Mouse (Mus musculus): ENCODE measurements at regions not wholly inside any gene's neighbourhood (a gene's known extent, or its start where the extent isn't known, plus 50 kb on each side); places are given as distances from the start of the nearest gene placed in this dataset.

DNA sequence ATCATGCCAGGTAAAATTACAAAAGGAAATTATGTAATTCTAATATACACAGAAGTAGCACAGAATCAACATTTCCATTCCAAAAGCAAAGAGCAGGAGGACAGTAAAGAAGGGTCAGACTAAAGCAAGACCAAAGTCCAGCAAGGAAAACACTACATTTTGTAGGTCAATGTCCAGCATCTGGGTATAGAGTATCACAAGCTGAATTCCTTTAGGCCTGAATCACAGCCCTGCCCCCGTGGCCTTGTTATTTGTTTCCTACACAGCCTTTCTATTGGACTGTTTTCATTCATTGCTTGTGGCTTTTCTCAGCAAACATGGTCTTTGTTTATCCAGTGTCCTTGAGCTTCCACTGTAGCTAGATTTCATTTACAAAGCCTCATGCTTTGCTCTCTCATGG is 60.4 kb upstream of the Bod1l start:
- no peaks in the 10 kb centered on the region for H3K4me1 ChIP-seq (ENCODE audit: insufficient read depth, low read length)
- 75% methylated on average over 1 of the region's 1 CpGs for WGBS

DNA sequence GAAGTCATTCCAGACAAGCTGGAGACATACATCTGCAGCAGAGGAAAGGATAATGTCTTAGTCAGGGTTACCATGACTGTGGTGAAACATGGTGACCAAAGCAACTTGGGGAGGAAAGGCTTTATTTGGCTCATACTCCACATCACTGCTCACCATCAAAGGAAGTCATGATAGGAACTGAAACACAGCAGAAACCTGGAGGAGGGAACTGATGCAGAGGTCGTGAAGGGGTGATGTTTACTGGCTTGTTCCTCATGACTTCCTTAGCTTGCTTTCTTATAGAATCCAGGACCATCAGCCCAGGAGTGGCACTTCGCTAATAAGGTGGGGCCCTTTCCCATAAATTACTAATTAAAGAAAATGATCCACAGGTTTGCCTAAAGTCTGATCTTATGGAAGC is 55.1 kb upstream of the Bod1l start:
- Histone ChIP-seq H3K4me3 (ENCODE audit: low read depth, low read length) (no peak overlapping the region), H3K27ac (ENCODE audit: low read depth, low read length) (no peak overlapping the region), H3K9ac (replicated peaks; ENCODE audit: low read length, poor library complexity, severe bottlenecking) (no peak overlapping the region), H3K9me3 (ENCODE audit: low read length) (no peaks in the 10 kb centered on the region), H3K27me3 (ENCODE audit: insufficient read depth, low read length) (no peaks in the 10 kb centered on the region), H3K4me2 (ENCODE audit: low read depth, low read length, poor library complexity, severe bottlenecking) (no peak overlapping the region), H3K4me1 (ENCODE audit: insufficient read depth, low read length) (no peaks in the 10 kb centered on the region), H3K36me3 (ENCODE audit: insufficient read depth, low read length) (no peaks in the 10 kb centered on the region)
- DNase-seq (ENCODE audit: low spot score): no peak
- ATAC-seq (ENCODE audit: low FRiP score): no peak
- 78% methylated on average over 2 of the region's 2 CpGs for WGBS
- TF ChIP-seq CTCF (IDR thresholded peaks at IDR 0.05): no peak

More for the DNA sequence above, 60.4 kb upstream of the Bod1l start:
- H3K4me3 ChIP-seq (ENCODE audit: low read depth, low read length): no peak overlapping the region
- no peaks in the 10 kb centered on the region for H3K9me3 ChIP-seq (ENCODE audit: low read length)
- DNase-seq (ENCODE audit: low spot score) (no peak), ATAC-seq (ENCODE audit: low FRiP score) (no peak)
- H3K4me2 ChIP-seq (ENCODE audit: low read depth, low read length, poor library complexity, severe bottlenecking): no peak overlapping the region
- H3K27me3 ChIP-seq (ENCODE audit: insufficient read depth, low read length): no peaks in the 10 kb centered on the region
- H3K27ac ChIP-seq (ENCODE audit: low read depth, low read length): no peak overlapping the region
- no peak overlapping the region for H3K9ac ChIP-seq (replicated peaks; ENCODE audit: low read length, poor library complexity, severe bottlenecking)
- no peak for TF ChIP-seq CTCF (IDR thresholded peaks at IDR 0.05)
- no peaks in the 10 kb centered on the region for H3K36me3 ChIP-seq (ENCODE audit: insufficient read depth, low read length)

DNA sequence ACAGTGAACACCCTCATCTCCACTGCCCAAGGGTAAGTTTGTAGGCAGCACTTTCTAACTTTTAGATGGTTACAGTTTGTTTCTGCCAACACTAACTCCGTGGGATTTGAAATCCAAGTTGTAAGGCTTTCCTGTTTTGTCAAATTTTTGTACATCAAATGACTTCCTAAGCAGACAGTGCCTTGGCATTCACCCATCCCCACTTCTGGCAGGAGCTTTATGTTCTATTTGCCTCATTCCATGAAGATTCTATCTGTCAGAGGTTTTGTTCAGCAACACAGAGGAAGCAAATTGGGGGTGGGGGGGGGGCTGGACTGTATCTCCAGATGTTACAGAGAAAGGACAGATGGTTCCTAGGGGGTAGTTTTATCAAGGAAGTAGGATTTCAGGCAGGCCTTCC is 54.6 kb upstream of the Bod1l start:
- Histone ChIP-seq H3K4me1 (ENCODE audit: insufficient read depth, low read length) (no peaks in the 10 kb centered on the region), H3K27ac (ENCODE audit: low read depth, low read length) (no peak overlapping the region), H3K4me3 (ENCODE audit: low read depth, low read length) (no peak overlapping the region), H3K9me3 (ENCODE audit: low read length) (no peaks in the 10 kb centered on the region), H3K9ac (replicated peaks; ENCODE audit: low read length, poor library complexity, severe bottlenecking) (no peak overlapping the region), H3K4me2 (ENCODE audit: low read depth, low read length, poor library complexity, severe bottlenecking) (no peak overlapping the region), H3K36me3 (ENCODE audit: insufficient read depth, low read length) (no peaks in the 10 kb centered on the region), H3K27me3 (ENCODE audit: insufficient read depth, low read length) (no peaks in the 10 kb centered on the region)
- DNase-seq (ENCODE audit: low spot score) (no peak), ATAC-seq (ENCODE audit: low FRiP score) (no peak)
- no peak for TF ChIP-seq CTCF (IDR thresholded peaks at IDR 0.05)
- 61% methylated on average over 1 of the region's 1 CpGs for WGBS

Data from midbrain, postnatal 0 days (tissue).